Mouse (Mus musculus): ENCODE data around the gene Sik2. TPM values are rescaled to one million over a fixed set of nuclear protein-coding genes. Genes with fewer than 3 reads are reported as not detected.

The Sik2 gene
- polyA plus RNA-seq, 1 experiment: 14.9 TPM

DNA sequence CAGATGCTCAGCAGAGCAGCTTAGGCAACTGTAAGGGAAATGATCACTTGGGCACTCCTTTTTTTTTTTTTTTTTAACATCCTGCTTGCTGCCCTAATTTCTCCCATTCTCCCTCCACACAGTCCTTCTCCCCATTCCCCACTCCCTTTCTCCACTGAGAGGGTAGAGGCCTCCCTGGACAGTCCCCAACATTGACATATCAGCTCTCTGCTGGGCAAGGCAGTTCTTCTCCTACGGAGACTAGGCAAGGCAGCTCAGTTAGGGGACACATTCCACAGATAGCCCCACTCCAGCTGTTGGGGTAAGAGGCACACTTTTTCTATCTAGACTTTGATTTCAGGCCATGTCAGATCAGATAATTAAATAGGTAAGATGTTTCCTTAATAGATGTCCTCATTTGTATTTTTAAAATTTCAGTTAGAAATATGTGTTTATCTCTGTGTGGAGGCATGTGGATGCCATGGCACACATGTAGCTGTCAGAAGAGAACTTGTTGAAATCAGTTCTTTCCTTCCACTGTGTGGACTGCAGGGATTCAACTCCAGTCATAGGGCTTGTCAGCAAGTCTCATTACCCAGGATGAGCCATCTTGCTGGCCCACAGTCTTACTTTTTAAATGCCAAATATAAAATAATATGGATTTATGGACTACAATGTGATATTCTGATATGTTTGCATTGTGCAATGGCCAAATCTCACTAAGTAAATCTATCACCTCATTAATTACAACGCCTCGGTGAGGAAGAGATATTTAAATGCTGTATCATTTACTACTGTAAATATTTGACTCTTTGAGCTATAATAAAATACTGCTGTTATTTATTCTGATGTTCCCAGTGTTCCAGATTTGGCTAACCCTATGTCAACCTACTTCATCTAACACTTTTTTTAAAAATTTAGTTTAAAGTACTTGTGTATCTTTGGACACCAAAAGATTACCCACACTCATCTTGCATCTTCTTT, 87.7 kb downstream of the Sik2 start:
- Histone ChIP-seq H3K36me3 (ENCODE audit: control insufficient read depth, insufficient read depth, low read length, poor library complexity, severe bottlenecking) (no peaks in the 10 kb centered on the region), H3K9me3 (replicated peaks; ENCODE audit: control insufficient read depth, insufficient read depth, low read length, poor library complexity, severe bottlenecking) (no peaks in the 10 kb centered on the region), H3K27ac (ENCODE audit: insufficient read depth, low read length) (no peak overlapping the region), H3K4me3 (ENCODE audit: low read depth, low read length) (no peak overlapping the region), H3K4me1 (ENCODE audit: control insufficient read depth, insufficient read depth, low read length) (no peaks in the 10 kb centered on the region), H3K9ac (ENCODE audit: low read depth, poor library complexity, severe bottlenecking) (no peak overlapping the region), H3K27me3 (ENCODE audit: control insufficient read depth, insufficient read depth, low read length, poor library complexity, severe bottlenecking) (no peaks in the 10 kb centered on the region)
- TF ChIP-seq EP300 (IDR thresholded peaks at IDR 0.05; ENCODE audit: insufficient read depth, low read depth, low read length) (no peak), CTCF (IDR thresholded peaks at IDR 0.05; ENCODE audit: low read depth, low read length) (no peak), POLR2A (IDR thresholded peaks at IDR 0.05; ENCODE audit: insufficient read depth, low read length) (no peak)

DNA sequence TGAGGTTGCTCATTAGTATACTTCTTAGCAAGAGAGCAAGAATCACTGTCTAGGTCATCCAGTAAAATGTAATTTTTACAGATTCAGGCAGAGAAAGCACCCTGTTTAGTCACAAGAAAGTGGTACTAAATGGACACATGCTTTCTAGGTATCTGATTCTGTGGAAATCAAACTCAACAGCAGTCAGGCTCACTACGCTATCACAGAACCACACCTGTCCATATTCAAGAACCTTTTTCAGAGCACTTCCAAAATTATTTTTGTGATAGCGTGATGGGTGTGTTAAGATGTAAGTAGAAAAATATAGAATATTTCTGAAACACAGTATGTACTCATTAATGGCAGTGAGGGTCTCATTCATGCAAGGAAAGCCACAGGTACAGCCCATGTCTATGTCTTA, 89.3 kb downstream of the Sik2 start:
- H3K9me3 ChIP-seq (replicated peaks; ENCODE audit: control insufficient read depth, insufficient read depth, low read length, poor library complexity, severe bottlenecking): no peaks in the 10 kb centered on the region
- no peak overlapping the region for H3K4me3 ChIP-seq (ENCODE audit: low read depth, low read length)
- TF ChIP-seq POLR2A (IDR thresholded peaks at IDR 0.05; ENCODE audit: insufficient read depth, low read length) (no peak), CTCF (IDR thresholded peaks at IDR 0.05; ENCODE audit: low read depth, low read length) (no peak), EP300 (IDR thresholded peaks at IDR 0.05; ENCODE audit: insufficient read depth, low read depth, low read length) (no peak)
- H3K27me3 ChIP-seq (ENCODE audit: control insufficient read depth, insufficient read depth, low read length, poor library complexity, severe bottlenecking): no peaks in the 10 kb centered on the region
- H3K27ac ChIP-seq (ENCODE audit: insufficient read depth, low read length): no peak overlapping the region
- no peak overlapping the region for H3K9ac ChIP-seq (ENCODE audit: low read depth, poor library complexity, severe bottlenecking)
- H3K4me1 ChIP-seq (ENCODE audit: control insufficient read depth, insufficient read depth, low read length): no peaks in the 10 kb centered on the region
- peaks cover 2% of the 10 kb centered on the region for H3K36me3 ChIP-seq (ENCODE audit: control insufficient read depth, insufficient read depth, low read length, poor library complexity, severe bottlenecking)

DNA sequence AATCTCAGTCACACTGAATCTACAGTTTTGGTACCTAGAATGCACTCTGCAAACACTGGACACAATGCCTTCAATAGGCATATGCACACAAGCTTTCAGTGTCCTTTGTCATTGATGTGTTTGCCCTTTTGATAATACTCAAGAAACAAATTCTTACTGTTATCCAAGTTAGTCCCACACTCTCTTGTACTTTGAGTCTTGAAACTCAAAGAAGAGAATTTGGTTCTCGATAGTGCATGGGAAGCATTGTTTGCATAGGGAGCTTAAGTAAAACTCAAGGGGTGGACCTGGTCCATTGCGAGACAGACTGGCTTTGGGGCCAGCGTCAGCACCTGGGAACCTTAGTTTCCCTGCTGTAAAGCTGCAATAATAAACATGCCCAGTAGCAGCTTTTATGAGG, 90.7 kb downstream of the Sik2 start:
- no peak for TF ChIP-seq CTCF (IDR thresholded peaks at IDR 0.05; ENCODE audit: low read depth, low read length)
- TF ChIP-seq EP300 (IDR thresholded peaks at IDR 0.05; ENCODE audit: insufficient read depth, low read depth, low read length): no peak
- no peak for TF ChIP-seq POLR2A (IDR thresholded peaks at IDR 0.05; ENCODE audit: insufficient read depth, low read length)
- peaks cover 2% of the 10 kb centered on the region for H3K36me3 ChIP-seq (ENCODE audit: control insufficient read depth, insufficient read depth, low read length, poor library complexity, severe bottlenecking)
- H3K27me3 ChIP-seq (ENCODE audit: control insufficient read depth, insufficient read depth, low read length, poor library complexity, severe bottlenecking): no peaks in the 10 kb centered on the region
- no peak overlapping the region for H3K27ac ChIP-seq (ENCODE audit: insufficient read depth, low read length)
- H3K9ac ChIP-seq (ENCODE audit: low read depth, poor library complexity, severe bottlenecking): no peak overlapping the region
- H3K4me1 ChIP-seq (ENCODE audit: control insufficient read depth, insufficient read depth, low read length): no peaks in the 10 kb centered on the region
- no peak overlapping the region for H3K4me3 ChIP-seq (ENCODE audit: low read depth, low read length)
- no peaks in the 10 kb centered on the region for H3K9me3 ChIP-seq (replicated peaks; ENCODE audit: control insufficient read depth, insufficient read depth, low read length, poor library complexity, severe bottlenecking)

DNA sequence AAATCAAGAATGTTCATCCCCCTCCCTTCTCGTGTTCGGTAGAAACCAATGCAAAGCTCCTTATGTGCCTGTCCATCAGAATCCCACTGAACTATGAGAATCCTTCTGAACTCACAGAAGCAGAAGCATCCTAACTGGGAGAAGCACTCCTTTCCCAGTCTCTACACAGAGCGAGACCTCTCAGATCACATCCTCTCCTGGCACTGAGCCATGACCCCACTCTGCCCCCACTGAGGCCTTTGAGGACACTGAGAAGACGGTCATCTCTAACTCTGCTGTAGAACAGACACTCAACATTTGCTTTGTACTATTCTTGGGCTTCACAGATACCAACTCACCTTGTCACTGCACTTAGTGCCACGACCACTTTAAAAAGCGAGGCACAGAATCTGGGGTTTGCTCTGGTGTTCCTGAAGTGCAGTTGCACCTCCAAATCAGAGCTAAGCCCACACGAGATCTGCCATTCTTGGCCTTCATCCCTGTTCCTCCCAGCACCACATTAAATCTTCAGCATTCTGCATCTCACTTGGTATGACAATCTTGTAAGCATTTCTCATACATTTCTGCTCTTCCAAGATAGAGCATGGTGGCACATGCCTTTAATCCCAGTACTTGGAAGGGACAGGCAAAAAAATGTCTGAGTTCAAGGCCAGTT, 96.9 kb downstream of the Sik2 start:
- Histone ChIP-seq H3K9me3 (replicated peaks; ENCODE audit: control insufficient read depth, insufficient read depth, low read length, poor library complexity, severe bottlenecking) (no peaks in the 10 kb centered on the region), H3K27me3 (ENCODE audit: control insufficient read depth, insufficient read depth, low read length, poor library complexity, severe bottlenecking) (no peaks in the 10 kb centered on the region), H3K4me1 (ENCODE audit: control insufficient read depth, insufficient read depth, low read length) (no peaks in the 10 kb centered on the region), H3K4me3 (ENCODE audit: low read depth, low read length) (no peak overlapping the region), H3K27ac (ENCODE audit: insufficient read depth, low read length) (no peak overlapping the region), H3K36me3 (ENCODE audit: control insufficient read depth, insufficient read depth, low read length, poor library complexity, severe bottlenecking) (peaks cover 2% of the 10 kb centered on the region), H3K9ac (ENCODE audit: low read depth, poor library complexity, severe bottlenecking) (no peak overlapping the region)
- TF ChIP-seq POLR2A (IDR thresholded peaks at IDR 0.05; ENCODE audit: insufficient read depth, low read length): no peak
- TF ChIP-seq CTCF (IDR thresholded peaks at IDR 0.05; ENCODE audit: low read depth, low read length): no peak
- TF ChIP-seq EP300 (IDR thresholded peaks at IDR 0.05; ENCODE audit: insufficient read depth, low read depth, low read length): no peak

DNA sequence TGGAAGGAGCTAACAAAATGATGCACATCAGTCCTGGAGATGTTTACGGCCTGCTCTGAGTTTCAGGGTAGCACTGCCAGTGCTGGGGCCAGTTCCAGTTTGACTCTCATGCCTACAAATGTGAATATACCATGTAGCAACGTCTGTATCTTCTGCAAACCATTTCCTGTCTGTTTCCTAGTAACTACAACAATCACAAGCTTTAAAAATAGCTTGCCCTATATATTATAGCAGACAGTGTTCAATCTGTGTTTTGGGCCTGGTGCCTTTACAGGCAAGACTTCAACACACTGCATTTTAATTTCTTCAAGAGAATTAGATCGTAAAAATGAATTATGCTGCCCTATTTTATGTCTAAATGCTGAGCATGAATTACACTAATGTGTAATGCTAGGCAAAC, 103.6 kb downstream of the Sik2 start:
- Histone ChIP-seq H3K9ac (ENCODE audit: low read depth, poor library complexity, severe bottlenecking) (no peak overlapping the region), H3K4me3 (ENCODE audit: low read depth, low read length) (no peak overlapping the region), H3K9me3 (replicated peaks; ENCODE audit: control insufficient read depth, insufficient read depth, low read length, poor library complexity, severe bottlenecking) (no peaks in the 10 kb centered on the region), H3K4me1 (ENCODE audit: control insufficient read depth, insufficient read depth, low read length) (no peaks in the 10 kb centered on the region), H3K36me3 (ENCODE audit: control insufficient read depth, insufficient read depth, low read length, poor library complexity, severe bottlenecking) (no peaks in the 10 kb centered on the region; the same call in 1 of the 2 replicates), H3K27ac (ENCODE audit: insufficient read depth, low read length) (no peak overlapping the region), H3K27me3 (ENCODE audit: control insufficient read depth, insufficient read depth, low read length, poor library complexity, severe bottlenecking) (no peaks in the 10 kb centered on the region)
- TF ChIP-seq CTCF (IDR thresholded peaks at IDR 0.05; ENCODE audit: low read depth, low read length) (no peak), POLR2A (IDR thresholded peaks at IDR 0.05; ENCODE audit: insufficient read depth, low read length) (no peak), EP300 (IDR thresholded peaks at IDR 0.05; ENCODE audit: insufficient read depth, low read depth, low read length) (no peak)

All from ES-Bruce4 (cell line).